Mouse (Mus musculus): ENCODE measurements around the gene Gga1.

The Gga1 gene
- long read RNA-seq, experiment 1, transcript Gga1-201 (17 exons, 3,034 nt): major isoform, 5 of 14 reads
- long read RNA-seq, experiment 1, partial matches to known transcripts: 2 of 14 reads
- long read RNA-seq, experiment 1, other reads (novel, unspliced or antisense): 7 of 14 reads
- long read RNA-seq, experiment 2, transcript Gga1-201 (17 exons, 3,034 nt): major isoform, 8 of 20 reads
- long read RNA-seq, experiment 2, partial matches to known transcripts: 3 of 20 reads
- long read RNA-seq, experiment 2, other reads (novel, unspliced or antisense): 9 of 20 reads

DNA sequence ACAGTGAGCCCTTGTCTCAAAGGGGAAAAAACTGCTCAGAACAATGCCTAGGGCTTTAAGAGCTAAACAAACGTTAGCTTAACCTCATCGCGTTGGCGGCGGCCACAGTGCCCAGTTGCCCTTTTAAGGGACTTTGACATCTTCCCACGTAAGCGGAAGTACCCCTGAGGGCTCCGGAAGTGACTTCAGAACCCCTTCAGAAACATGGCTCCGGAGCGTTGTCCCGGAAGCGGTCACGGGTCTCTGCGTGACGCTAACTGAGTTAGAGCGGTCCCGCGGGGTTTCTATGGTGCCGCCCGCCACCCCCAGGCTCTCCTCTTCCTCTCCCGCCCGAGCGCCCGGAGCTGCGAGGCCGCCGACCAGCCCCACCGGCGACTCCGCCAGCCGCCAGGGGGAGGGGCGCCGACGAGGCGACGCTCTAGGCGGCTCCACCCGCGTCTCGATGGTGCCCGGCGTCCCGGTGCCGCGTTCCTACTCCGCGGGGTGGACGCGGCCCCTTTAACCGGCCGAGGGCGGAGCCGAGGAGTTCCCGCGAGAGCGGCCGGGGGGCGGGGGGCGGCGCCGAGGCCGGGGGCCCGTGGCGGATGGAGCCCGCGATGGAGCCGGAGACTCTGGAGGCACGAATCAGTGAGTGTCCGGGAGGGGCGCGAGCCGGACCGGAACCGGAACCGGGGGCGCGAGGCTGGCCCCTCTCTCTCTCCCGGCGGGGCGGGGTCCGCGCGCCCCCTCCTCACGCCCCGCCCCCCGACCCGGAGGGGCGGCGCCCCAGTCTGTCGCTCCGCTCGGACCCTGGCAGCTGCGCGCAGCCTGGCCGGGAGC, at the start of gene Gga1:
TSS of gene Gga1 (plus strand) at position 200 of the 819 bp plus-strand sequence.
- intact Hi-C loops (cut with DNase I): no loop called here

DNA sequence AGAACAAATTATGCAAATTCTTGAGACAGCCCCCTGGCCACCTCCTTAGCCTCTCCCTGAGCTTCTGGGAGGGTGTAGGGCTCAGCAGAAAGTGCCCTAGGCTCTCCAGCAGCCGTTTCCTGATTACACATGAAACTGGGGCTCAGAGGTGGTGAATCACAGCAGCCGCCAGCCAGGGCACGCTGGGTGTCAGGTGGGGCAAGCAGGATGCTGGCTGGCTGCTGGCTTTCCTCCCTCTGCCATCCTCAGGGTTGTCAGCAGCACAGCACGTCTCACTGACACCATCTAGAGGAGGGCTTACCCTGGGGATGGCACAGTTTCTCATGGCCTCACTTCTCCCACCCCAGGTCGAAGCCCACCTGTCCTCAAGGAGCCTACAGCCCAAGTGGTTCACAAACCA, 48.7 kb upstream of the Gga1 start:
- intact Hi-C loops (cut with DNase I): loop anchor here (5.0 kb wide), 1 partner anchor 39 kb away; no protein-coding TSS in a partner anchor

DNA sequence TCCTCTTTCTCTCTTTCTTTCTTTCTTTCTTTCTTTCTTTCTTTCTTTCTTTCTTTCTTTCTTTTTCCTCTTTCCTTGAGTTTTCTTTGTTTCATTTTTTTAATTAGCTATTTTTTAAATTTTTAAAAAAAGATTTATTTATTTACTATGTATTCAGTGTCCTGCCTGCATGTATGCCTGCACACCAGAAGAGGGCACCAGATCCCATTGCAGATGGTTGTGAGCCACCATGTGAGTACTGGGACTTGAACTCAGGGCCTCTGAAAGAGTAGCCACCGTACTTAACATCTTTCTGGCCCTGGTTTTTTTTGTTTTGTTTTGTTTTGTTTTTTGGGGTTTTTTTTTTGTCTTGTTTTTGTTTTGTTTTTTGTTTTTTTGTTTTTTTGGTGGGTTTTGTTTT, 47.4 kb upstream of the Gga1 start:
- intact Hi-C loops (cut with DNase I): loop anchor here (5.0 kb wide), 1 partner anchor 38 kb away; no protein-coding TSS in a partner anchor

DNA sequence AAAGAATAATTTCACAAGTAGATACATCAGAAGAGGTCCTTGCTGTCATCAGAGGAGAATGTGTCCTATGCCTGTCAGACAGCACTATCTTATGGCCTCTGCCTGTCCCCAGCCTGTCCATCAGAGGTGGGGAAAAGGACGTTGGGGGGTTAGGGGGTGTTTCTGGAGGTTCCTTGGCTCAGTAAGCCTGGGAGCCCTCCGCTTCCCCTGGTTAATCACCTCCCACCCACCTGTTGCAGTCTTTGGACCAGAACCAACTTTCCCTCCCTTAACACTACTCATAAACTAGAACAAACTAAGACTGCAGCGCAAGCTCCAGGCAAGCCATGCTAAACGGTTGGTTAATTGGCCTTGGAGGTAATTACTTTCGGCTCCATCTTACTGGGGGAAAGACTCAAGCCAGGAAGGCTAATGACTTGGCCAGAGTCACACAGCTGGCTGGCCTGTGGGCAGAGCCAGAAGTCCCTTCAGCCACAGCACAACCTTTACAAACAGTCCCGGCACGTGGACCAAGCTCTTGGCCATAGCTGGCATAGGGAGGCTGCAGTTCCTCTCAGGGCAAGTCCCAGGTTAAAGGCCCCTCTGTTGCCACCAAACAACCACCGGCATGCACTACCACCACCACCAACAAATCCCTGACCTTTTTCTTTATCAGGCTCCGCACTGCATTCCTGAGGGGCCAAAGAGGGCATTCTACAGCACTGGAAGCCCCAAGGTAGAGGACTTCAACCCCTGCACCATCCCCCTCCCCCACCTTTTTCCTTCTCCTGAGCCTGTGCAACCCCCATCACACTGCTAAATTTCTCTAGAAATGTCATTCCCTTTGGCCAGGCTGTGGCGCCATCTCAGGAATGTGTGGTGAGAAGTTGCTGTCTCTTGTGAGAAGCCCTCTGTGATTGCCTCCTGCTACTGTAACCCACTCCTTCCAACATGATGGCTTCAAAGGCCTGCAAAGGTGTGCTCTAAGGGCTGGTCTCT, 46.0 kb upstream of the Gga1 start:
- intact Hi-C loops (cut with DNase I): no loop called here

DNA sequence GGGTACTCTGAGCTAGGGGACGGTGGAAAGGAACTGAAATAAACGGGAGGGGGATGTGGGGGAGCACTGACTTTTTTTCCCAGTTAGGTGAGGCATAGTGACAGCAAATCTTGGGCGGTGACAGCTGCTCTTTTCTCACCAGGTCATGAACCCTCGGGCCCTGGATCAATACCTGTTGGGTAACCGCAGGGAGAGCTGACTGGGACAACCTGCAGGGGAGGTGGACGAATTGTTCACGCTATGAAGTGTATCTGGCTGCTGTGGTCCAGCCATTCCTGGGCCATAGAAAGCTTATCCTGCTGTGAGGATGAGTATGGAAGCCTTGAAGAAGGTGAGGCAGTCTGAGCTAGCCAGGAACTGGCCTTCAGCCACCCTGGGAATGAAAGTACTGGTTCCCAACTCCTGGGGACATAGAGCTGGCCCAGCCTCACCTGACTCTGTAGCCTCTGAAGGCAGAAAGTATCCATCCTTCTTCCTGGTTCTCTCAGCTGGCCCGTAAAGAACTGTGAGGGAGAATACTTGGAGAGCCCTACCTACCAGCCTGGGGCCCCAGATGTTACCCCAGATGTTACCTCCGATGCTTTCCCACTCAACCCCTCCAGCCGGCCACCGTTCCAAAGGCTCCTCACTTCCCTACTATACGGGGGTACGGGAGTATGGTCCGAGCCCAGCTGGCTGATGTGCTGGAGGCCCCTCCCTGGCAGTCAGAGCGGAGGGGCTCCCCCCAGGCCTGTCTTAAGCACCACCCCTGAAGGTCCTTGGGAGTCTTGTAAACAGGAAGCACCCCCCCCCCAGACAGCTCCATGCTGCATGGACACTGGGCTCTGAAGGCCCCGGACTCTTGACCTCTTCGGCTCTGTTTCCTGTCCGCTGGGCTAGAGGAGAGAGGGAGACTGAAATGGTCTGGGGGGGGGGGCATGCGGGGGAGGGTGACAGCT, 45.0 kb upstream of the Gga1 start:
- intact Hi-C loops (cut with DNase I): loop anchor here (2.0 kb wide), 1 partner anchor 15 kb away; no protein-coding TSS in a partner anchor

DNA sequence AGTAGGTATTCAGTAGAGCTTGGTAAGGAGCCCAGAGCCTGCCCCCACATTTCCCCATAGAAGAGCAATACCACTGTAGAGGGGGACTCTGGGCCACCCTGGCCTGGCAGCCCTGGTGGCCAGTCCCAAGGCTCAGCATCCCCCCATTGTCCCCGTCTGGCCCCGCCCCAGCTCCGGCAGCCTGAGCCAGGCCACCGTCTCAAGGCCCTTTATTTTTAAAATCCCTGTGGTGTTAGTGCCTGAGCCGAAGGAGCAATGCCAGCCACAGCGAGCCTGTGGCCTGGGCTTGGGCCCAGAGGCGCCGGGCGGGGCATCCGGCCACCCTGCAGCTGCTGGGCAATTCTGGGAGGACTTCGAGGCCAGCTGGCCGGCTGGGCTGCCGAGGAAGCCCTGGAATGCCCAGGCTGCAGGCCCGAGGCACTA, 44.3 kb upstream of the Gga1 start:
- intact Hi-C loops (cut with DNase I): loop anchor here (2.0 kb wide), 1 partner anchor 14 kb away; no protein-coding TSS in a partner anchor

DNA sequence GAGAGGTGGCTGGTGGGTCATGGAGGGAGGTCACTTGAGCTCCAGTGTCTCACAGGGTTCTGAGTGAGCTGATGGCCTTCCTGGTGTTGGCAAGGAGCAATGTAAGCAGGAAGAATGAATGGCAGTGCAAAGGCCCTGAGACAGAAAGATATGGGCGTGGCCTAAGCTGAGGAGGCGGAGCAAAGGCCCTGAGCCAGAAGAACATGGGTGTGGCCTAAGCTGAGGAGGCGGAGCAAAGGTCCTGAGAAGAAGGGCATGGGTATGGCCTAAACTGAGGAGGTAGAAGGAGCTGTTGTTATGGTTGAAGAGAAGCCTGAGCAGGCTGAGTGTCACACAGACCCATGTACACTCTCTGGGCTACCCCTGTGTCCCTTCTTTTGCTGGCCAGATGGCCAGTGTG, 43.4 kb upstream of the Gga1 start:
- intact Hi-C loops (cut with DNase I): loop anchor here (2.0 kb wide), 1 partner anchor 13 kb away; no protein-coding TSS in a partner anchor

DNA sequence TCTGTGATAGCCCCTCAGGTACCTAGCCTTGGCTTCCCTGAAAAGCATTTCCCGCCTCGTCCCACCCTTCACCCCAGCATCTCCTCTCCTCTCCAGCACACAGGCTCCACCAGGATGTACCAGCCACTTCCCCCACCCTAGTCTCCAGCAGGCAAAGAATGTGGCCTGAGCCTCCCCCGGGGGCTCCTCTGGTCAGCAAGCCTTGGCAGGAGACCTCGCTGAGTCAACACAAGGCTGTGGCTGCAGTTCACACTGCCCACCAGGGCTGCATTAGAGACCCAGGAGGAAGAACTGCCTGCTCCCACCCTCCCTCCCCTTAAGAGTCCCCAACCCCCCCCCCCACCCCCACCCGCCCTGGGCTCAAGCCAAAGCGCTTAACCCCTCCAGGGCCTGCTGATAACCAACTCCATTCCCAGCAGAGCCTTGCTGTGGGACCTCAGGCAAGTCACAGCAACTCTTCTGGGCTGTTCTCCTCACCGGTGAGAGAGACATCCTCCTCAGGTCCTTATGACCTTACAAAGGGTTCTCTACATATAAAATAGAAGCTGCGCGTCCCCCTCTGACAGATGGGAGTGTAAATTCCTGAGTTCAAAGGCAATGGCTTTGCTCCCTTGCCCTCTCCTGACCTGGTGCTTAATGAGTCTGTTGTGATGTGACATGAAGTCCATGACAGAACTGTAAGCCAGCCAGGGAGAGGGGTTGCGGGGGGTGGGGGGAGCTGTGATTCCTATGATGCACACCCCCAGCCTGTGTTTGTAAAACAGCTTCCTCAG, 42.6 kb upstream of the Gga1 start:
- intact Hi-C loops (cut with DNase I): no loop called here

DNA sequence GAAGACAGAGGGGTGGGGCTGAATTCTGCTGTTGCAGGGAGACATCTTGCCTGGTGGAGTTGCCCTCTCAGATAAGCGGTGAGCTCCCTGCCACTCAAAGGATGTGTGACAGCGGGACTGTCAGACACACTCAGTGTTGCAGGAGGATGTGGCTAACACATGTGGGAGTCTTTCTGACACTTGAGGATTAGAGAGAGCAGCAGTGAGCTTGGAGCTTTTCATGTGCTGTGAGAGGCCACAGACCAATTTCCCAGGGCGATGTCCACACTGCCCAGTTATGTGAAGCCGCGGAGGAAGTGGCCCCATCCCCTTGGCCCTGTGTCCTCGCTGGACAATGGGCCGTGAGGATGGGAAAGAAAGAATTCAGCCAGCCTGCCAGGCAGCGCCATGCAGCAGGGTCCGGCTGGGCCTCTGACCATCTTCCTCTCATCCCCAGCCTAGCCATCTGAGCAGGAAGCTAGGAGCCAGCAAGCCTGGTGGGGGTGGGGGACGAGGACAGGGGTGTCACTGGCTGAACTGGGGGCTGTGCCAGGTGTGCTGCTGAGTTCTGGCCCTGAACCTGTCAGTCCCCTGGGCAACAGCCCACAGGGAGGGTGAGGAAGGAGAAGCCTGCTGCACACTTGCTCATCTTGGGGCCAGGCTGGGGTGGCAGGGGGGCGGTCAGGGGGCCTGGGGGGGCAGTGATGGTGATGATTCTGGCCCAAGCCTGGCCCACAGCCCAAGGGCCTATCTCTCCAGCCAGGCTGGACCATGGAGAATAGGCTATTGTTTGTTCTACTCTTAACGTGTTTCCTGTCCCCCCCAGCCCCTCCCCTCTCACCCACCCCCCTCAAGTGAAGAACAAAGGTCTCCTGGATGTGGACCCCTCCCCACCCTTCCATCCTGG, 41.5 kb upstream of the Gga1 start:
- intact Hi-C loops (cut with DNase I): no loop called here

DNA sequence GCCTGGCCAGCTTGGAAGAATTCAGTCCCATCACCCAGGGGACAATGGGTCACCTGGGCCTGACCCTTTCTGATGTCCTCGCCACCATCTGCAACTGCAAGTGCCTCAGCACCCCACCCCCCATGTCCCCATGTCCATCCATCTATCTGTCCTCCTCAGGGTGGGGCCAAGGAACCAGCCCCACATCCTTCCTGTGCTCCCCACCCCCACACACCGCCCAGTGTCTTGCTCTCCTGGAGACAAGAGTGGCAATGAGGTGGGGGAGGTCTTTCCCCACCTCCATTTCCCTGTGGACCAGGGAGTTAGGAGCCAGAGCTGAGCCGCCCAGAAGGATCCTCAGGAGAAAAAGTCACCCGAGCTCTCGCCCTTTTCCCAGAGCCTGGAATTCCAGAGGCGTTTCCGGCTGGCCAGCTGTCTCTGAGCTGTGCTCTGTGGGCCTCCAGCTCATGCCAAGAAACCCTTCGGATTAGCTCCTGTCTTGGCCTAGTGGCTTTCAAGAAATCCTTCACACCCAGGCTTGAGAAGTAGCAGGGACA, 40.8 kb upstream of the Gga1 start:
- intact Hi-C loops (cut with DNase I): no loop called here

DNA sequence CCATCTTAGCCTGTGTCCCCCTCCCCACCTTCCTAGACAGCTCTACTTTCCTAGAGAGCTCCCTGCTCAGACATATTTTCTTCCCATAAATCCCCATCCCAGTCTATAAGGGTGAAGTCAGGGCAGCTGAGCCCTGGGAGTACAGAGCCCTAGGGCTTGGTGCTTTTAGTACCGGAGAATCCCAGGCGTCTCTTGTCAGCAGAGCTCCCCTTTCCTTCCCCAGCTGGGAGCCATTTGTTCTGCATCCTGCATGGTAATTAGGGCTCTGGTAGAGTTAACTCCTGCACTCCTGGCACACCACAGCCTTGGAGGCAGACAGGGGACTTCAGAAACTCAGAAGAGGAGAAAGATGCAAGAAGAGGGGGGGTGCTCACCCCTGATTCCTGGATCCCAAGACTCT, 37.2 kb upstream of the Gga1 start:
- intact Hi-C loops (cut with DNase I): no loop called here

DNA sequence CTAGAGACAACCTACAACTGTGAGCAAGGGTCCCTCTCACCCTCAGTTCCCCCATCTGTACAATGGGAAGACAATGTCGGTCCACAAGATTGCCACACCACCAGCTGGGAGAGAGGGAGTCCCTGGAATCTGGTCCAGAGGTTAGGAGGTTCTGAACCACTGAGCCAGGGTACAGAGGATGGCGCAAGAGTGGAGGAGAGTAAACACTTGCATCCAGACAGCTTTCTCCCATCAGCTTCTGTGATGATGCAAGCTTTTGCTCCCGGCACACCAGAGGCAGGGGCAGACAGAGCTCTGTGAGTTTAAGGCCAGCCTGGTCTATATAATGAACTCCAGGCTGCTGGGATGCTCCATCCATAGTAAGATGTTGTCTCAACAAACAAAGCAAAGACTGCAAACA, 36.7 kb upstream of the Gga1 start:
- intact Hi-C loops (cut with DNase I): no loop called here

DNA sequence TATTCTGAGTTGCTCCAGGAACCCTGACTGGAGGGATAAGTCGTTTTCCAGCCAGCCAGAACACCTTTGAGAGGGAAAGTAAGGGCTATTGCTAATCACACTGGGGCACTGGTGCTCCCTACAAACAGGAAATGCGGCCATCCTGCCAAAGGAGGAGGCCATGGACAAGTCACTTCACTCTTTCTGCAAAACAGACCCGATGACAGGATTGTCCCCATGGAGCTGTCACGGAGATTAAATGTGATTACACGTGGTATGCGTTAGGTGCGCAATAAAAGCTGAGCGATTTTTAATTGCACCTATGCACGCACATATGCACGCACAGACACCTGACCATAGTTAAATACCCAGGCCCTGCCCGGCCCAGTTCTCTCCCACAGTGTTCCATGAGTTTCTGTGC, 36.2 kb upstream of the Gga1 start:
- intact Hi-C loops (cut with DNase I): no loop called here

DNA sequence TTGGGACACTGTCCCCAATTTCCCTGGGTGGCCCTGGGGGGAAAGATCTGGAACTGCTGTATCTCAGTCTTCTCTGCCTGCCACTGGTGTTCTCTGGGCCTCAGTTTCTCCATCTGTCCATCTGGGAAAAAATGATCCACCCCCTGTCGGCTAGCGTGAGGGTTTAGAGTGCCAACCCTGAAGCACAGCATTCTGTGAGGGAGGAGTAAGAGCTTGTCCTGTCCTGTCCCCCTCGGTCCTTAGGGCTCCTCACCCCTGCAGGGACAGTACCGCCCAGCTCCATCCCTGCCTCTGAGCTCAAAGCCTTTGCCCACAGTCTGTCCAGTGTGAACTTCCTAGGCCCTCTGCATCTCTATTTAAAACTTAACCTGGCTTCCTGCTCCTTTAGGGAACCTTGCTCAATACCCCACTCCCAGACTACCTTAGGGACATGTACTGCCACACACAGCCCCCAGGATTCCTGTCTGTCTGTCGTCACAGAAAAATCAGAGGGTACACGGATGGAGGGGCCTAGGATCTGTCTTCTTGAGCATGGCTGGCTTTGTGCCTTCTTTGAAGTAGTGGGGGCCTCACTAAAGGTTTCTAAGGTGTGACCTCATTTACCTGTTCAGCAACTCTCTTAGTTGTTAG, 35.7 kb upstream of the Gga1 start:
- intact Hi-C loops (cut with DNase I): no loop called here

DNA sequence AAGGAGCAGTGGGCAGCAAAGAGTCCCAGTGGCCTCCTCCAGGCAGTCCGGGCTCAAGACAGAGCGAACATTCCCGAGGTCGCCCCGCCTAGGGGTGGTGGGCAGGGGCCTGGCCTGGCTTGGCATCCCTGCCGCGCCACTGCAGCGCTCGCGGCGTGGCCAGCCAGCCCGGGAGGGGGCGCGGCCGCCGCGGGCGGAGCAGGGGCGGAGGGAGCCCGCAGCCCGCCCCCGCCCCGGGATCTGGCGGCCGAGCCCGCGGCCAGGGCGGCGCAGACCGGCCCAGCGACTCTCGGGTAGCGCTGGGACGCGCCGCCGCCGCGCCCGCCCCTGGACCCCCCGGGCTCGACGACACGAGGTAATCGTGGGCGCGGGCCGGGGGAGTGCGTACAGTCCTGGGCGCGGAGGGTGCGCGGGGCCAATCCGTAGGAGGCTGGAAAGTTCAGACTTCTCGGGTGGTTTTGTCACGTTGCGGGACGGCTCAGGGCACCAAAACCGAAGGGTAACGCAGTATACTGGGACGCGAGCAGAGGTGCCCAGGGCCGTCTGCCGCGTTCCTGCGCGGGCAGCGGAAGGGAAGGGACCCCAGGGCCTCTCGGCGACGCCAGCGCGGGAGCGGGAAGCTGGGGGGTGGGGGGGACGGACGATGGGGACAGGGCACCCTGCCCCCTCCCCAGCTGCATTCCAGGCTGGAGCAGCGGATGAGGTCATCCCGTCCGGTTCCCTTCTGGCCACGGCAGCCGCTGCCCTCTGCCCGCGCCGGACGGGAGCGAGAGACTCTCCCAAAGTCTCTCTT, 34.4 kb upstream of the Gga1 start, which contains the start of gene Cdc42ep1:
TSS of gene Cdc42ep1 (plus strand) at position 254 of the 793 bp plus-strand sequence.
- intact Hi-C loops (cut with DNase I): no loop called here

DNA sequence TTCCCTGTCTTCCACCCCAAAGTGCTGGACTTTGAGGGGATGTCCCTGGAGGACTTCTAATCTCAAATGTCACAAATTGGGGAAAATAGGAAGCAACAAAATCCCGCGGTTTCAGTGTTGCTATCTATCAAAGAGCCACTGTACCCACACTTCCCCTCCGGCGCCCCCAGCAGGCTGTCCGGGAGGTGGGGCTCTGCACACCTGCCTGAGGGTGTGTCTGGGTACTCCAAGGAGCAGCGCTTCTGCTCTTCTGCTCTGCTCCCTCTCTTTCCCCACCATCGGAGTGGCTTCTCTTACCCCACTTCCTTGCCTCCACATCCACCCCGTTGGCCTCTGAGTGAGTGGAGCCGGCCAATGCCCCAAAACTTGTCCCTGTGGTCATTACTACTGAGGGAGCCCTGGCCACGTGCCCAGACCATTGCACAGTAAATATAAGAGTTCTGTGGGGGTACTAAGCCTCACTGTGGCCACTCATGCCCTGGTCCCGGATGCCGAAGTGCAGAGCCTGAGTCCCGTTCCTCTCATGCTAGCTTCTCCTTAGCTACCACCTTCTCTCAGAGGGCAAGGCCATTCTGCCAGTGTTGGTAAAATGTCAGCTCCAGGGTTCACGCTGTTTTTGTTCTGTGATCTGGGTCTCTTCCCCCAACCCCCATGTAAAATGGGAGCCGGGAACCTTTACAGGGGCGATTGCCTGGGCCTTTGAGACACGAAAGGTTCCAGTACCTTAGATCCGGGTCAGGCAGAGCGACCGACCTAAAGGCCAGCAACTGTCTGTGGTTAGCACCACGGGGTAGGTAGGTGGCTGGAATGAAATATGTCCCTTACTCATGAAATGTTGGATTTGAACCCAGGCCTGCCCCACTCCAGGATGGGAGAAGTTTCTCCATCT, 33.2 kb upstream of the Gga1 start:
- intact Hi-C loops (cut with DNase I): no loop called here

Data from adrenal gland (tissue).